Mouse (Mus musculus): ENCODE results near the gene Zfp592. TPM values are rescaled to one million over a fixed set of nuclear protein-coding genes. Genes with fewer than 3 reads are reported as not detected.

Zfp592 gene
- total and polyA plus RNA-seq, 3 experiments = 11.0 to 17.1 (median 16.1) TPM

- H3K27ac ChIP-seq = no peak overlapping the region; the same call in 1 of the 2 replicates
- no peak overlapping the region for H3K4me3 ChIP-seq
- intact Hi-C loops (cut with DNase I) = loop anchor here (5.0 kb wide), 1 partner anchor 90 kb away; no protein-coding TSS in a partner anchor
- peaks cover 7% of the 10 kb centered on the region for H3K4me1 ChIP-seq (ENCODE audit: control insufficient read depth, insufficient read depth, low read length)
- 0 out of 2 replicates have a peak, but pooled peaks cover 1% of the 10 kb centered on the region for H3K79me2 ChIP-seq (replicated peaks; ENCODE audit: control insufficient read depth, insufficient read depth, low read length)
- TF ChIP-seq CTCF (IDR thresholded peaks at IDR 0.05) (no peak), EP300 (IDR thresholded peaks at IDR 0.05; ENCODE audit: insufficient read depth, low read depth, low read length) (no peak), POLR2A (IDR thresholded peaks at IDR 0.05; ENCODE audit: insufficient read depth, low read depth, low read length) (no peak)
- 36% methylated on average over 11 of the region's 11 CpGs for WGBS
- no peaks in the 10 kb centered on the region for H3K36me3 ChIP-seq (ENCODE audit: control insufficient read depth, insufficient read depth, low read length)
- H3K9ac ChIP-seq (ENCODE audit: low read depth, low read length) = no peak overlapping the region
- no peaks in the 10 kb centered on the region for H3K27me3 ChIP-seq (ENCODE audit: control insufficient read depth, insufficient read depth, low read length)
- DNase-seq = no peak
Measured at GRCm38 (mm10) chr7:81061936-81062335, 68.5 kb downstream of the Zfp592 start.

- intact Hi-C loops (cut with DNase I) = loop anchor here (5.0 kb wide), 1 partner anchor 89 kb away; no protein-coding TSS in a partner anchor
- H3K4me3 ChIP-seq = no peak overlapping the region
- TF ChIP-seq CTCF (IDR thresholded peaks at IDR 0.05) (no peak), POLR2A (IDR thresholded peaks at IDR 0.05; ENCODE audit: insufficient read depth, low read depth, low read length) (no peak), EP300 (IDR thresholded peaks at IDR 0.05; ENCODE audit: insufficient read depth, low read depth, low read length) (no peak)
- peaks cover 5% of the 10 kb centered on the region for H3K4me1 ChIP-seq (ENCODE audit: control insufficient read depth, insufficient read depth, low read length)
- H3K27me3 ChIP-seq (ENCODE audit: control insufficient read depth, insufficient read depth, low read length) = no peaks in the 10 kb centered on the region
- H3K27ac ChIP-seq = no peak overlapping the region
- DNase-seq = no peak
- WGBS = 81% methylated on average over 9 of the region's 9 CpGs
- 0 out of 2 replicates have a peak, but pooled peaks cover 1% of the 10 kb centered on the region for H3K79me2 ChIP-seq (replicated peaks; ENCODE audit: control insufficient read depth, insufficient read depth, low read length)
- H3K36me3 ChIP-seq (ENCODE audit: control insufficient read depth, insufficient read depth, low read length) = no peaks in the 10 kb centered on the region
- H3K9ac ChIP-seq (ENCODE audit: low read depth, low read length) = no peak overlapping the region
Measured at GRCm38 (mm10) chr7:81063332-81063731, 69.9 kb downstream of the Zfp592 start.

GRCm38 (mm10) chr7:81066714-81067113, 73.2 kb downstream of the Zfp592 start:
- peaks cover 2% of the 10 kb centered on the region for H3K4me1 ChIP-seq (ENCODE audit: control insufficient read depth, insufficient read depth, low read length)
- no peaks in the 10 kb centered on the region for H3K27me3 ChIP-seq (ENCODE audit: control insufficient read depth, insufficient read depth, low read length)
- intact Hi-C loops (cut with DNase I) = no loop called here
- H3K9ac ChIP-seq (ENCODE audit: low read depth, low read length) = no peak overlapping the region
- H3K4me3 ChIP-seq = no peak overlapping the region
- no peaks in the 10 kb centered on the region for H3K36me3 ChIP-seq (ENCODE audit: control insufficient read depth, insufficient read depth, low read length)
- 0 out of 2 replicates have a peak, but pooled peaks cover 1% of the 10 kb centered on the region for H3K79me2 ChIP-seq (replicated peaks; ENCODE audit: control insufficient read depth, insufficient read depth, low read length)
- TF ChIP-seq EP300 (IDR thresholded peaks at IDR 0.05; ENCODE audit: insufficient read depth, low read depth, low read length) = no peak
- TF ChIP-seq POLR2A (IDR thresholded peaks at IDR 0.05; ENCODE audit: insufficient read depth, low read depth, low read length) = no peak
- TF ChIP-seq CTCF (IDR thresholded peaks at IDR 0.05) = no peak
- no peak overlapping the region for H3K27ac ChIP-seq
- WGBS = 25% methylated on average over 6 of the region's 6 CpGs
- no peak for DNase-seq

GRCm38 (mm10) chr7:81072463-81072862, 79.0 kb downstream of the Zfp592 start:
- Histone ChIP-seq H3K36me3 (ENCODE audit: control insufficient read depth, insufficient read depth, low read length) (0 out of 2 replicates have a peak, but pooled peaks cover under 1% of the 10 kb centered on the region), H3K4me3 (no peak overlapping the region), H3K9ac (ENCODE audit: low read depth, low read length) (no peak overlapping the region), H3K27me3 (ENCODE audit: control insufficient read depth, insufficient read depth, low read length) (no peaks in the 10 kb centered on the region), H3K4me1 (ENCODE audit: control insufficient read depth, insufficient read depth, low read length) (peaks cover 15% of the 10 kb centered on the region), H3K27ac (peak overlapping the region; percentile 34), H3K79me2 (replicated peaks; ENCODE audit: control insufficient read depth, insufficient read depth, low read length) (no peaks in the 10 kb centered on the region)
- intact Hi-C loops (cut with DNase I) = loop anchor here (5.0 kb wide), 2 partner anchors 35 to 60 kb away; no protein-coding TSS in a partner anchor
- whole genome bisulfite sequencing = 30% methylated on average over 5 of the region's 5 CpGs
- DNase-seq = peak; percentile 80 to 83
- TF ChIP-seq POLR2A (IDR thresholded peaks at IDR 0.05; ENCODE audit: insufficient read depth, low read depth, low read length) (peak; percentile 40; the same call in 1 of the 2 replicates), CTCF (IDR thresholded peaks at IDR 0.05) (no peak), EP300 (IDR thresholded peaks at IDR 0.05; ENCODE audit: insufficient read depth, low read depth, low read length) (0 out of 2 replicates have a peak, but pooled peaks have one; percentile 58)

- TF ChIP-seq CTCF (IDR thresholded peaks at IDR 0.05) (peak; percentile 58), EP300 (IDR thresholded peaks at IDR 0.05; ENCODE audit: insufficient read depth, low read depth, low read length) (no peak)
- H3K4me3 ChIP-seq = no peak overlapping the region
- intact Hi-C loops (cut with DNase I) = loop anchor here (5.0 kb wide), 2 partner anchors 34 to 59 kb away; no protein-coding TSS in a partner anchor
- no peaks in the 10 kb centered on the region for H3K79me2 ChIP-seq (replicated peaks; ENCODE audit: control insufficient read depth, insufficient read depth, low read length)
- no peak overlapping the region for H3K9ac ChIP-seq (ENCODE audit: low read depth, low read length)
- WGBS = 92% methylated on average over 5 of the region's 5 CpGs
- H3K27me3 ChIP-seq (ENCODE audit: control insufficient read depth, insufficient read depth, low read length) = no peaks in the 10 kb centered on the region
- H3K36me3 ChIP-seq (ENCODE audit: control insufficient read depth, insufficient read depth, low read length) = peaks cover 5% of the 10 kb centered on the region; the same call in 1 of the 2 replicates
- H3K27ac ChIP-seq = peak overlapping the region; percentile 34
- peaks cover 15% of the 10 kb centered on the region for H3K4me1 ChIP-seq (ENCODE audit: control insufficient read depth, insufficient read depth, low read length)
- no peak for DNase-seq
Measured at GRCm38 (mm10) chr7:81073273-81073672, 79.8 kb downstream of the Zfp592 start.

- H3K4me3 ChIP-seq = no peak overlapping the region
- intact Hi-C loops (cut with DNase I) = loop anchor here (5.0 kb wide), 2 partner anchors 33 to 58 kb away; no protein-coding TSS in a partner anchor
- no peak for TF ChIP-seq EP300 (IDR thresholded peaks at IDR 0.05; ENCODE audit: insufficient read depth, low read depth, low read length)
- no peak for TF ChIP-seq CTCF (IDR thresholded peaks at IDR 0.05)
- no peak for TF ChIP-seq POLR2A (IDR thresholded peaks at IDR 0.05; ENCODE audit: insufficient read depth, low read depth, low read length)
- WGBS = 42% methylated on average over 9 of the region's 9 CpGs
- H3K79me2 ChIP-seq (replicated peaks; ENCODE audit: control insufficient read depth, insufficient read depth, low read length) = no peaks in the 10 kb centered on the region
- no peak overlapping the region for H3K9ac ChIP-seq (ENCODE audit: low read depth, low read length)
- H3K36me3 ChIP-seq (ENCODE audit: control insufficient read depth, insufficient read depth, low read length) = peaks cover 5% of the 10 kb centered on the region; the same call in 1 of the 2 replicates
- no peaks in the 10 kb centered on the region for H3K27me3 ChIP-seq (ENCODE audit: control insufficient read depth, insufficient read depth, low read length)
- peaks cover 15% of the 10 kb centered on the region for H3K4me1 ChIP-seq (ENCODE audit: control insufficient read depth, insufficient read depth, low read length)
- H3K27ac ChIP-seq = no peak overlapping the region
- DNase-seq = no peak
Measured at GRCm38 (mm10) chr7:81074546-81074945, 81.1 kb downstream of the Zfp592 start.

All from heart, adult 2 months (tissue).